Mouse (Mus musculus) ovary, adult 18-20 months (tissue): Measurements from ENCODE around the gene Mad2l2.
"Not testable (repeated sequence)": the region's sequence is repeated elsewhere in the genome, so short reads cannot be mapped to it uniquely, and the experiment has no call there.

Experiments
- DNase-seq: peaks from one replicate; pipeline ENCODE4 v3.0.0; 2022; ENCODE audit warnings: low spot score, mixed read lengths

The Mad2l2 gene

DNA sequence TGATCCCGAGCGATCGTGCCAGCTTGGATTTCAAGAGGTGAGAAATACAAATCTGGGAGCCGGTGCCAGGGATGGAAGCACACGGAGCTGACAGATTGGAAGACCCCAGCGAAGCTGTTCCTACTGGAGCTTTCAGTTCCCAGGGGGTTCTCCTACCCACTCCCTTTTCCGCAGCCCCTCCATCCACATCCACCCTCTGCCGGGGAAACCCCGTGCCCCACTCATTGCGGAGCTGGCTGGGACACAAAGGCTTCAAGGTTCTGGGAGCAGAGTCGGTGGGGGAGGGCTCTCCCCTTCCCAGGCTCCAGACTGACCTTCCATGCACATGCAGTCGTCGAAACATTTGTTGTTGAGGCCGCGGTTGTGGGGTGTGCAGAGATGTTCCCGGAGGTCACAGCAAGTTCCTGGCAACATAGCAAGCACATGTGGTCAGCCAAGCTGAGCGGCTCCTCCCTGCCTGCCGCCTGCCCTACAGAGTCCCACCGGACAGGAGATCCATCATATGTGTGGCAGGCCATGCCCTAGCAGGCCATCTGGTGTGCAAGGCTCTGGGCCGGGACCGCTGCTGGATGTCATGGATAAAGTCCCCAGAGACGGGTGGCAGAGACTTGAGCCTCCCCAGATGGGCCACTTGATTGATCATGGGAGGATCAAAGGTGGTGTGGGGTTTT, 22.4 kb upstream of the Mad2l2 start:
- DNase-seq = no peak

DNA sequence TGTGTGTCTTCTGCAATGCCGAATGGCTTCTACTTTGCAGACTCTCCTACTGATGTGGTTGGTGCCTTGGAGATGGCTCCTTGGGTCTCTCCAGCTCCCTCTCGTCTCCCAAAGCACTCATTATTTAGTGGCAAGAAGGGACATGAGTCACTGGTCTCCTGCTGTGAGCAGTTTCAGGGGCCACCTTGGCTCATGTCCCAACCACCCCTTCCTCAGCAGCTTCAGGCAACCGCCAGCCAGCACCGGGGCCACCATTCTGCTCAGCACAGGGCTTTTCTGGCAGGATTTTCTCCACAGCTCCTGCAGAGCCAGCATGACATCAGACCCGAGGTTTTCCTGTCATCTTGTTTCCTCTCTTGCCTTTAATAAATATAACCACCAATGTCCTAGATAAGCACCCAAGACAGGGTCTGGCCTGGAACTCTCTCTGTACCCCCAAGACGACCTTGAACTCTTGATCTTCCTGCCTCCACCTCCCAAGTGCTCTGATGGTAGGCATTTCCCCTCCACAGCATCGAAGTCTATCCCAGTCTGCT, 21.6 kb upstream of the Mad2l2 start:
- no peak for DNase-seq

DNA sequence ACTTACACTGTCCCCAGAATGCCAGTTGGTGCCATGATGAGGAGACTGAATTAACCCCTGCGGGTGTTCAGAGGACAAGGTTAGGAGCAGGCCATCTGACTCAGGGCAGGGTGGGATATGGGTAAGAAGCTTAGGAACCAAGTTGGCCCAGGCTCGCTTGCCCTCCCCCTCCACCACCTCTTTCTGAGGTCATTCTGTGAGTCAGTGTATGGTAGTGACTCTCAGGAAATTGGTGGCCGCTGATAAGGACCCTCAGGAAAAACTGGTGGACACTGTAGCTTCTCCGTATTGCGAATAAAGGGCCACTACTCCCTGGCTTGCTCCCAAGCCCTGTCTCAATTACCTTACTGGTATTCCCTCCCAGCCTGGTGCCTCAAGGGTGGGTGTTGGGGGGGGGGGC, 21.0 kb upstream of the Mad2l2 start:
- DNase-seq = no peak

DNA sequence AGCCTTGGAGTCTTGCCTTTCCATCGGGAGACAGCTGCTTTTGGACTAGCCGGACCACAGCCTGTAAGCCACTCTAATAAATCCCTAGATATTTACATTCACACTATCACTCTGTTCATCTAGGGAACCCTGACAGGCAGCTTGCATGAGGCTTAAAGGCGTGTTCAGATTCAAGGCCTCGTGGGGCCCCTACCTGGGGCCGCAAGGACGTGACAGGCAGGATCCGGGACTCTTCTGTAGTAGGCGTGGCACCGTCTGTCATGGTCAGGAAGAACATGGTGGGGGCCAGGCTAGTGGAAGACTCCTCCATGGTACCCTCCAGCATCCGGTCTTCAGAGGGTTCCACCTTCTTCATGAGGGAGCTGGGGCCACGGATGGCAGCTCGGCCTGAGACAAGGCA, 17.7 kb upstream of the Mad2l2 start:
- DNase-seq = no peak

DNA sequence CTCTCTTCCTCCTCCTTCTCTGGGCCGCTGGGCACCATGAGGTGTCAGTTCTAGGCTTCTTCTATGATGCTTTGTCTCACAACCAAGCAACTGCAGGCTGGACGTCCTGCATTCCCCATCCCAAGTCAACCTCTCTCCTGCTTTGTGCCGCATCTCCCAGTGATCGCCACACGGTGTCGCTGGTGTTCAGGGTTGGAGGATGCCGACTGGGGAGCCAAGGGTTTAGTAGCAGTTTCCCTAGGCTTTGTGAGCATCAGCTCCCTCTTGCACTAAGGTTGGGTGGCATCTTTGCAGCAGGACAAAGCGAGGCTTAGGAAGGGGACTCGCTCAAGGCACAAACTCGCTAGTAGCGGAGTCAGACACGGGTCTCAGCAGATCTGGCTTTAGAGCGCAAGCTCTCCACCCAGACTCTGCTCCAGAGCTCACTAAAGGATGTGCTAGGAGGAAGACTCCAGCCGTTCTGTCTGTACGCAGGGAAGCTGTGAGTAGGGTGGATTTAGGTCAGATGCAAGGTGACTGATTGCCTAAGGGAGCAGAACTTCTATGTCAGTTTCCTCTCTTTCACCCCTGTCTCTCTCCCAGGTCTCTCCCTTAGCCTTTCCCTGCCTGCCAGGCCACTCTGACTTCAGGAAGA, 15.3 kb upstream of the Mad2l2 start:
- DNase-seq = peak; percentile 65

DNA sequence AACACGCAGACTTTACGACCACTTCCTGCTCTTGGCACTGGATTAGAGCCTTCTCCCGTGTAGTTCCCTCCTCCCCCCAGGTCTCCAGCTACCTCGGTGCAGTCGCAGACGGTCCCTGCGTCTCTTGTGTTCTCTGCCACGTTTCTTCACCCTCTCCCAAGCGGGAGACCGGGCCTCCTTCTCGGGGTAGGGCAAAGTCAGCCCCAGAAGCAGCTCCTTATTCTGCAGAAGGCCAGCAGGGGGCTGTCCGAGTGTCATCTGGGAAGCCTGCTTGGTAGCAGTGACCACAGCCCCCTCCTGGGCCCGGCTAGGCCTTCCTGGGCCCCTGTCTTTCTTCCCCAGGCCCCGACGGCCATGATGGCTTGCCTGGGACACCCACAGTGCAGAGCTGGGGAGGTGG, 14.7 kb upstream of the Mad2l2 start:
- no peak for DNase-seq

DNA sequence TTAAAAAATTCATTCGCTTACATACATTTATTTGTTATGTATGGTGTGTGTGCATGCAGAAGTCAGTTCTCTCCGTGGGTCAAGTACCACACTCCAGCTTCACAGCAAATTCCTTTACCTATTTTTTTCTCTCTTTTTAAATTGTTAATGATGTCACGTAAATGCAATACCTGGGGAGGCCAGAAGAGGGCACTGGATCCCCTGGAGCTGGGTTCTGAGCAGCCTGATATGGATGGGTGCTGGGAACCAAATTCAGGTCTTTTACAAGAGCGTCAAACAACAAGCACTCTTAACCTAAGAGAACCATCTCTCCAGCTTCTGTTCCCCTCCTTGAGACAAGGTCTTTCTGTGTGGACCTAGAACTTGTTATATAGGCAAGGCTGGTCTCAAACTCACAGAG, 13.5 kb upstream of the Mad2l2 start:
- no peak for DNase-seq

DNA sequence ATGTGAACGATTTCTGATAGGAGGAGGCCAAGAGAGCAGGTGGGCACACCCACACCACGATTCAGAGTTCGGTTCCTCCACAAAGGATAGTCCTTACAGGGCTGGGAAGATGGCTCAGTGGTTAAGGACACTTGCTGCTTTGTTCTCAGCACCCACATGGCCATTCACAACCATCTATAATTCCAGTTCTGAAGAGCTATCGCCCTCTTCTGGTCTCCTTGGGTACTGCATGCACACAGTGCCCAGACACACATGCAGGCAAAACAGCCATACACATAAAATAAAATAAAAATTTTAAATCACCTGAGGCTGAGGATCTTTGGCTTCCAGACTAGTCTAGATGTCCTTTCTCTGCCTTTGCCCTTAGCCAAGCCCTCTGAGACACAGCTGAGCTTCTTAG, 12.8 kb upstream of the Mad2l2 start:
- no peak for DNase-seq

DNA sequence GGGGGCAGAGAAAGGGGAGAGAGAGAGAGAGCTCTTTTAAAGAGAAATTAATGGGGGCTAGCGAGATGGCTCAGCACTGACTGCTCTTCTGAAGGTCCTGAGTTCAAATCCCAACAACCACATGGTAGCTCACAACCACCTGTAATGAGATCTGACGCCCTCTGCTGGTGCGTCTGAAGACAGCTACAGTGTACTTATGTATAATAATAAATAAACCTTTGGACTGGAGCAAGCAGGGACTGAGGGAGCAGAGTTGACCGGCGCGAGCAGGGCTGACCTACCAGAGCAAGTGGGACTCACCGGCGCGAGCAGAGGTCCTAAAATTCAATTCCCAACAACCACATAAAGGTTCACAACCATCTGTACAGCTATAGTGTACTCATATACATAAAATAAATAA, 10.6 kb upstream of the Mad2l2 start:
- DNase-seq = not testable (repeated sequence)

DNA sequence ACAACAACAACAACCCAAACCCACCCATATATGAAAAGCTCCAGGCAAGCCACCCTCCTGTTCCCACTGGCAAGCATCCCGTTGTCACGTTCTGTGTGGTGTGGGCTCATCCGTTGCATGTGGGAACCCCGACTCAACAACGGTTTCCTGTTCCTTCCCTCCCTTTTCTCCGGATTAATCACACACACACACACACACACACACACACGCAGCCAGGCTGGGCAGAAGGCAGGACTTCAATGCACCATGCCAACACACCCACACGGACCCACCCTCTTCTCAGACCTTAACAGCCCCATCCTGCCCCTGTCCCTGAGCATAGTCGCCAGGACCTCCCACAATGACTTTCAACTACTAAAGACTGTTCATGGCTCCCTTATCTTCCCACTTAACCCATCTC, 9.6 kb upstream of the Mad2l2 start:
- no peak for DNase-seq

DNA sequence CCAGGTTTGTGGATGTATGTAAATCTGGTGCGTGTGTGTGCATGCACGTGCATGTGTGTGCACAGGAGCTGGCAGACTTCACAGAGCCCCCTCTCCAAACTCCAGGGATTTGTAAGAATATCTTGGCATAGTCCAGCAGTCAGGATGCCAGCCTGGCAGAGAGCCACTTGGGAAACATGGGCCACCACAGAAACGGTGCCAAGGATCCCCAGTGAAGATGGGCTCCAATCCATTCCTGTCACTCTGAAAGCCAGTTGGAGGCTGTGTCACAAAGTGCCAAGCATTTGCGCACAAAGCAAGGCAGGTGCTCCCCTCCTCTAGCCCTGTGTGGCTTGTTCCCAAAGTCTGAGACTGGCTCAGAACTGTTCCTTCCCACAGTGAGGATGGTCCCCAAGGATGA, 8.8 kb upstream of the Mad2l2 start:
- DNase-seq = no peak

DNA sequence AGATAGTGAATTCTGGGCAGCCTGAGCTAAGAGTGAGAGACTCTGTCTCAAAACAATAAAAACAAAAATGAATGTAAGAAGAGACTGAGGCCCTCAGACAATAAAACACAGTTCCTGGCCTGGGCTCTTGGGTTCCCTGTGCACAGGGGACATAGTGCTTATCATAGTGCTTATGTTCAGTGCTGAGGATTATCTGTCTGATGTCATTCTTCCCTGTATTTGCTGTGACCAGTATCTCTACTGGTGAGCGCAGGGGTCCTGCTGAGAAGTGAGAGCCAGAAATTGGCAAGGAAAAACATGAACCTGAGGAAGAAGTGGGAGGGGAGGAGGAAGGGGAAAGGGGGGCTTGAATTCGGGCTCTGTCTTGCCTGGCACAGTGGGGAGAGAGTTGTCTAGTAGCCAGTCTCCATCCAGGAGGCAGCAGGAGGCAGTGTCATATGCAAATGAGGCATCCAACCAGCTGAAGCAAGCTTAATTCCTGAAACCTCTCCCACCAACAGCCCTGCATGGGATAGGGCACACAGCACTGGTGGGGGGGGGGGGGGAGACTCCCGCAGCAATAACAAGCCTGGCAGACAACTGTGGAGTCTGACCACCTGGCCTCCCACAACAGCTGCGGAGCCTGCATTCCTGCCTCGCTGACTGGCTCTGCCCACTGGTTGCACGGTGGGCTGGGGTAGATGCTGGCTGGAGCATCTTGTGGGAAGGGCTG, 8.0 kb upstream of the Mad2l2 start:
- DNase-seq = no peak

DNA sequence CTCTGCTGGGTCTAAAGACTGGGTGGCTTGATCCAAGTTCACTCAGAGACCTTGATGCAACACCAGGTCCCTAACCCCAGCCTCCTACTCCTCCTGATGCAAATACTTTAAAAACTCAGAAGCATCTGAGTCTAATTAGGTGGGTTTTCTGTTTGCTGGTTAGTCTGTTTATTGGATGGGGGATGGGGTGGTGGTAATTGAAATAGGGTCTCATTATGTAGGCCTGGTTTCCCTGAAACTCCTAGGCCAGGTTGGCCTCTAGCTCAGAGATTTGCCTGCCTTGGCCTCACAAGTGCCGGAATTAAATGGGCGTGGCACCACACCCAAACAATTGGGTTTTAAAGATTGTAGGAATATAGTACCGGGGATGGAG, 7.5 kb upstream of the Mad2l2 start:
- no peak for DNase-seq

DNA sequence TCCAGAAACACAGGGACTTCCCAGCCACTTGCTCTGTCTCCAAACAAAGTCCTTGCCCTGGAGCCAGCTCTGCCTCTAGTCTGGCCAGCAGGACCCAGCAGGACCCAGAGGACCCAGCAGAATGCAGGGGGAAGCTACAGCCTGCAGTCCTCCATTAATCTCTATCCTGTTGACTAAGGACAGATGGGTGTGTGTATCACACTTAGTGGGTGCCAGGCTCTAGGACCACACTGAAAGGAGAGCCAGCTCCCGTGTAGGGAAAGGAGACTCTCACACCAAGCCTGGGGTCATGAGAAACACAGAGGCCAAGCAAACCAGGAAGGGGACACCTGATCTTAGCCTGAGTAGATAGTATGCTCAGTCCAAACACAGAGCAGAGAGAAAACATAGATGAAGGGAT, 1.9 kb upstream of the Mad2l2 start:
- no peak for DNase-seq

DNA sequence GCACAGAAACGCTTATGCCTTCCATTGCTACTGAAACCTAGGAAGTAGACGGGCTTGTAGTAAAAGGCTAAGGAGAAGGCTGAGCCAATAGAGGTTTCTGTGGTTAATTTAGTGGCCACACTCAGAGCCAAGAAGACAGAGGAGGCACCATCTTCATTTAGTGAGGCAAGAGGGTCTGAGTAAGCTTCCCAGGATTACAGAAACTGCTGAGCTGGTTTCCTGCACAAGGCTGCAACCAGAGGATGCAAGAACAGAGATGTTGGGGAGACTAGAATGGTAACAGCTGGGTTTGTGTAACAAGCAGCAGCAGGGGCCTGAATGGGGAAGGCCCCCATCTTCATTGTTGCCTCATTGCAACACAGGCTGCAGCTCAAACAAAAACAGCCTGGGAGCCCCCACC, 1.5 kb upstream of the Mad2l2 start:
- DNase-seq = no peak

DNA sequence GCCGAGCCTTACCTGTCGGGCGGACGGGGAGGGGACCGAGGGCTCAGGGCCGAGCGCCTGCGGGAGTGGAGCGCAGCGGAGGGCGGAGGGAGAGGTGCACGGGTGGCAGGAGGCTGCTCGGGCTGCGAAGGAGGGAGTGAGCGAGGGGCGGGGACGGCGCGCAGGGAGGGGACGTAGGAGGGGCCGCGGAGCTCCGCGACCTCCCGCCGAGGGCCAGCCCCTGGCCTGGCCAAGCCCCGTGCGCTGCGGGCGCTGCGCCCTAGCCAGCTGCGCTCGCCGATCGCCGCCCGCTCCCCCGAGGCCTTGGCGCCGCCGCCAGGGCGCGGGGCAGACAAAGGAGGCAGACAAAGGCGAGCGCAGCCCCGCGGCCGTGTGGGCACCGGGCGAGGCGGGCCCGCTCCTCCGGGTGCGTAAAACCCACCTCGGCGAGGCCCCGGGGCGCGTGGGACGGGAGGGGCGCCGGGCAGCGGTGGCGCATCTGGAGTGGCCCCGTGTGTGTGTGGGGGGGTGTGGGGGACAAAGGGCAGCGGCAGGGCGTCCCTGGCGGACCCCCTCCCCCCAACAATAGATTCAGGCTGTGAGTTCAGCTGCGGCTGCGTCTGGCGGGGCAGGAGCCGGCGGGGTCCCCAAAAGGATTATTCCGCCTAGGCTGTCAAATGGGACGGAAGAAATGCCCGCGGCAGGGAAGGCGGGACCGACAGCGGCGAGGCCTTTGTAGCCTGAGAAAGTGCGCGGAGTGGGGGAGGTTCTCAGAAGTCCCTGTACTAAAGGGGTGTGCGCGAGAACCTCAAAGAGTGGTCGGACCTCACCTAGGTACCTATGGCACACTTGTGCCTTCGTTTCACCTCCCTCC, 603 bp downstream of the Mad2l2 start, which contains the start of gene Draxin:
Draxin (minus strand) TSS at position 138 of the 853 bp plus-strand sequence.
- DNase-seq = peak; percentile 63

DNA sequence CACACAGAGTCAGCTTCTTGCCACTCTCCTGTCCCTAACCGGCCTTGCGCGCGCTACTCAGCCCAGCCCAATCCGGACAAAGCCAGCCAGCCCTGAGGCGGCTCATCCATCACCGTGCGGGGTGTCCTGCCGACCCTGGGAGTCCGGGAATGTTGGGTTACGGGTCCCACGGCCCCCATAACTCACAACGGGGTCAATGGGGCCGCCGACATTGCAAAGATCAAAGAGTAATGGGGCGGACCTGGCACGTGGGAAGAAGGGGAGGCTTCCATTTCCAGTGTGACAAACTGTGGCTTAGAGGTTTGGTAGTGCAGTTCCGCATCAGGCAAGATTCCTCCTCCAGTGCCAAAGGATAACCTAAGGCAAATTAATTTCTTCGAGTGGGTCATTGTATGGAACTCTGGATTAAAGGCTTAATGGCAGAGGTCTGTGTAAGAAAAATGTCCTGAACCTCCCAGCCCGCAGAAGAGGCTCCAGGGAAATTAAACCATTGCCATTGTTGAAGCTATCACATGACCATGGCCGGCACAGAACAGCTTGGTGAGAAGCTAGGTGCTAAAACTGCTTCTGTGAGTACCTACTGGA, 1.4 kb downstream of the Mad2l2 start:
- DNase-seq = no peak

DNA sequence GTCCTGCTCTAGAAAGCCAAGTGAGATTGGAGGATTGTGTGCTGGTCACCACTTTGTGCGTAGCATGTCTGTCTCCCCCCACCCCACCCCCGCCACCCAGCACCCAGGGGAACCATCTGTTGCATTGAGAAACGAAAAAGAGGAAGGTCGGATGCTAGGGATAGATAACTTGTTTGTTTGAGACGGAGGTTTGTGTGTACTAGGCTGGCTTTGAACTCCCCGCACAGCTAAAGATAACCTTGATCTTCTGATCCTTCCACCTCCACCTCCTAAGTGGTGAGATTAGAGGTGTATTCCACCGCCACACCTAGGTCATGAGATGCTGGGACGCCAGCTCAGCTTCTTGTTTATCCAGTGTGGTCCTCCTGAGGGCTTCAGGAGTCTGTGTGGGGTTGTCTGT, 4.8 kb downstream of the Mad2l2 start:
- DNase-seq = no peak

DNA sequence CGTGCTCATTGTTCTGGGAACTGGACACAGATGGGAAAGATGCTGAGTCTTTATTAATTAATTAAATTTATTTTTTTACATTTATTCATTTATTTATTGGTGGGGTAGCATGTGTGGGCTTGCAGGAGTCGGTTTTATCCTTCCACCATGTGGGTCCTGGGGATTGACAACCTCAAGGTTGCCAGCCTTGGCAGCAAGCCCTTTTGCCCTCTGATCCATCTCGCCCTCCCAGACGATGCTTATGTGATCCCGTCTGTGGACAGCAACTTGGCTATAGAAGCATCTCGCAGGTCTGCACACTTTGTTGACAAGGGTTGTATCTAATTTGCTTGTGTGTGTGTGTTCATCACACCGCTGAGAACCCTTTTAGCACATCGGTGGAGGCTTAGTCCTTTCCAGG, 7.3 kb downstream of the Mad2l2 start:
- no peak for DNase-seq

DNA sequence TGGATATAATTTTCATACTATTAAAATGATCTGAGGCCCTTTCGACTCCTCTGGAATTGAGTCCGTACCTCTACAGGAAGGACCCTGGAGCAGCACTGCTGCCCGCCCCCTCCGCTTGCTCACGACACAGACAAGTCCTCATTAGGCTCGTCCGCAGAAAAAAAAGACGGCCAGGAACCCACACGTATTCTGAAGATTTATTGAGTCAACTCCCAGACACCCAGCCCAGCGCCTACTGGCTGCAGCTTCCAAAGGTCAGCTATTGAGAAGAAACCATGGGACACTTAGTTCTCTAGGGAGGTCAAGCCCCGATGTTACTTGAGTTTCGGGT, 9.5 kb downstream of the Mad2l2 start:
- DNase-seq = no peak

DNA sequence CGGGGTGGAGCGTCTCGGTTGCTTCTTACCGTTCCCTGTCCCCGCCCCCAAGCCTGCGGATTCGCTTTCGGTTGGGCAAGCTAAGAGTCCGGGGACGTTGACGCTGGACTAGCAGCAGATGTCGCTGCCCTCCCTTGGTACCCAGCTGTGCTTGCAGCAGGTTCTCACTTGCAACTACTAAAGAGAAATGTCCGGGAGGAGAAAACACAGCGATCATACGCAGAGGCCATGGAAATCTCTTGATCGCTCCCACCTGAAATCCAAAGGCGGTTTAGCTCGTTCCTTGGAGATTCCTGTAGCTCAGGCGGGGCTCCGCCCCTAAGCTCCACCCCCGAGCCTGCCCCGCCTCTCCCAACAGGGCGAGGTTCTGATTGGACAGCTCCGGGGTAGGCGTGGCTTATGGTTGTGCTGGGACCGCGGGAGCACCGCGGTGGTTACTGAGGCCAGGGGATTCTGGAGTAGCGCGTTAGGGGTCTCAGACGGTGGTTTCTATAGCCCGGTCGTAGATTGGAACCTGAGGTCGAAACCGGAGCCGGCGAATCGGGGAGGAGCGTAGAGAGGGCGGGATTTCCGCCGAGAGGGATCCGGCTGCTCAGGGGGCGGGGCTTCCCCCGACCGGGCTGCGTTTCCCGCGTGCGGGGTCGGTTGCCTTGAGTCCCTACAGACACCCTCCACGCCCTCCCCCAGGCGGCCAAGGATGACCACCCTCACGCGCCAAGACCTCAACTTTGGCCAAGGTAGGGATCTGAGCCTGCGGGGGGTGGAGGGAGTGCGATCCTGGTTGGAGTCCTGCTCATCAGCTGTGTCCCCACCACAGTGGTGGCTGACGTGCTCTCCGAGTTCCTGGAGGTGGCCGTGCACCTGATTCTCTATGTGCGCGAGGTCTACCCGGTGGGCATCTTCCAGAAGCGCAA, 10.2 kb downstream of the Mad2l2 start:
- peak; percentile 86 for DNase-seq
